Mouse (Mus musculus) midbrain, embryonic 16.5 days (tissue): ENCODE measurements around the gene Chmp3. TPM values are rescaled to one million over a fixed set of nuclear protein-coding genes. Genes with fewer than 3 reads are reported as not detected.
A peak's percentile ranks its signal among the peaks of the same experiment; 100 is the strongest.

Source experiments
- ATAC-seq: fragments of 200-750 bp; cut with Nextera tagmentation; 2 replicates; pipeline ENCODE4 v1.8.0; 2017; ENCODE audit warnings: moderate TSS enrichment
- H3K27ac ChIP-seq: fragments of 300-500 bp; sonication (generic); 2 replicates; pipeline ENCODE4 v1.5.1; 2014; ENCODE audit warnings: mild to moderate bottlenecking, low read length, mixed read lengths
- H3K27me3 ChIP-seq: fragments of 300-500 bp; sonication (generic); 2 replicates; pipeline ENCODE4 v1.6.1; 2014; ENCODE audit warnings: low read depth, low read length, mixed read lengths; ENCODE audit not compliant: control insufficient read depth, insufficient read depth
- H3K36me3 ChIP-seq: fragments of 300-500 bp; sonication (generic); 2 replicates; pipeline ENCODE4 v1.6.1; 2014; ENCODE audit warnings: mild to moderate bottlenecking, low read length, moderate library complexity, mixed read lengths; ENCODE audit not compliant: control insufficient read depth, insufficient read depth
- H3K4me1 ChIP-seq: fragments of 300-500 bp; sonication (generic); 2 replicates; pipeline ENCODE4 v1.6.1; 2014; ENCODE audit warnings: mild to moderate bottlenecking, low read length, mixed read lengths; ENCODE audit not compliant: control insufficient read depth, insufficient read depth
- H3K4me2 ChIP-seq: fragments of 300-500 bp; sonication (generic); 2 replicates; pipeline ENCODE4 v1.6.1; 2014; ENCODE audit warnings: mild to moderate bottlenecking, low read length, mixed read lengths
- H3K4me3 ChIP-seq: fragments of 300-500 bp; sonication (generic); 2 replicates; pipeline ENCODE4 v1.5.1; 2014; ENCODE audit warnings: low read depth, mild to moderate bottlenecking, low read length, moderate library complexity, mixed read lengths
- H3K9ac ChIP-seq: fragments of 300-500 bp; sonication (generic); 2 replicates; pipeline ENCODE4 v1.6.1; 2014; ENCODE audit warnings: low read depth, low read length, mixed read lengths
- H3K9me3 ChIP-seq: fragments of 300-500 bp; sonication (generic); replicated peaks from 2 replicates; pipeline ENCODE4 v1.6.1; 2014; ENCODE audit warnings: mild to moderate bottlenecking, low read length, mixed read lengths; ENCODE audit not compliant: control insufficient read depth, poor library complexity, severe bottlenecking
- WGBS: fragments of 180-500 bp; shearing (Covaris S2); extraction: QIAGEN DNeasy Blood & Tissue Kit; methylation state at CpG from one replicate; pipeline ENCODE4 v1.1.7; 2014; 5-methylcytosine and 5-hydroxymethylcytosine counted together
- polyA plus RNA-seq: library from polyadenylated mRNA; unstranded; fragments of >200 nt; fragmentation: Nextera tagmentation; extraction: Ambion mirVana; gene quantifications from 2 replicates; pipeline ENCODE4 v1.2.1, GENCODE M21; 2015

The Chmp3 gene
- polyA plus RNA-seq = 57.9 and 58.1 TPM in 2 replicates

- Histone ChIP-seq H3K9ac (peak within 1 kb of the TSS; percentile 99), H3K27ac (peak within 1 kb of the TSS; percentile 99), H3K9me3 (no peaks in the 10 kb centered on the region), H3K4me1 (peaks cover 8% of the 10 kb centered on the region), H3K27me3 (no peaks in the 10 kb centered on the region), H3K4me2 (peak within 1 kb of the TSS; percentile 74), H3K36me3 (no peaks in the 10 kb centered on the region), H3K4me3 (peak within 1 kb of the TSS; percentile 87)
- WGBS = under 1% methylated on average over 59 of the region's 59 CpGs
- peak; percentile 99 for ATAC-seq
Observed at GRCm38 (mm10) chr6:71543686-71544499, at the start of gene Chmp3. Gene Chmp3, plus strand, starts transcription at chr6:71543797.

- H3K9me3 ChIP-seq = no peaks in the 10 kb centered on the region
- H3K27ac ChIP-seq = peak overlapping the region; percentile 98
- peak; percentile 25 for ATAC-seq
- peak overlapping the region; percentile 79 for H3K4me2 ChIP-seq
- H3K9ac ChIP-seq = peak overlapping the region; percentile 100
- under 1% methylated on average over 46 of the region's 46 CpGs for WGBS
- H3K4me1 ChIP-seq = peaks cover 20% of the 10 kb centered on the region
- peak overlapping the region; percentile 96 for H3K4me3 ChIP-seq
- no peaks in the 10 kb centered on the region for H3K27me3 ChIP-seq
- H3K36me3 ChIP-seq = no peaks in the 10 kb centered on the region; the same call in 1 of the 2 replicates
Observed at GRCm38 (mm10) chr6:71494341-71495020, 49.1 kb upstream of the Chmp3 start.

GRCm38 (mm10) chr6:71500575-71500974 is 43.0 kb upstream of the Chmp3 start:
- Histone ChIP-seq H3K27me3 (no peaks in the 10 kb centered on the region), H3K27ac (no peak overlapping the region), H3K9ac (no peak overlapping the region), H3K9me3 (no peaks in the 10 kb centered on the region), H3K36me3 (no peaks in the 10 kb centered on the region; the same call in 1 of the 2 replicates), H3K4me2 (no peak overlapping the region), H3K4me3 (no peak overlapping the region), H3K4me1 (peaks cover 20% of the 10 kb centered on the region)
- no peak for ATAC-seq
- WGBS = 92% methylated on average over 3 of the region's 3 CpGs

- no peak overlapping the region for H3K9ac ChIP-seq
- H3K27ac ChIP-seq = no peak overlapping the region
- H3K9me3 ChIP-seq = no peaks in the 10 kb centered on the region
- 72% methylated on average over 4 of the region's 4 CpGs for WGBS
- no peak overlapping the region for H3K4me3 ChIP-seq
- H3K27me3 ChIP-seq = no peaks in the 10 kb centered on the region
- peaks cover 7% of the 10 kb centered on the region for H3K4me1 ChIP-seq
- no peak overlapping the region for H3K4me2 ChIP-seq
- peaks cover 5% of the 10 kb centered on the region; the same call in 1 of the 2 replicates for H3K36me3 ChIP-seq
- ATAC-seq = no peak
Observed at GRCm38 (mm10) chr6:71503001-71503400, 40.6 kb upstream of the Chmp3 start.

GRCm38 (mm10) chr6:71503670-71504069 is 39.9 kb upstream of the Chmp3 start:
- ATAC-seq = no peak
- Histone ChIP-seq H3K4me1 (peaks cover 4% of the 10 kb centered on the region), H3K9ac (no peak overlapping the region), H3K36me3 (peaks cover 6% of the 10 kb centered on the region; the same call in 1 of the 2 replicates), H3K9me3 (no peaks in the 10 kb centered on the region), H3K4me2 (no peak overlapping the region), H3K27me3 (no peaks in the 10 kb centered on the region), H3K27ac (no peak overlapping the region), H3K4me3 (no peak overlapping the region)

DNA sequence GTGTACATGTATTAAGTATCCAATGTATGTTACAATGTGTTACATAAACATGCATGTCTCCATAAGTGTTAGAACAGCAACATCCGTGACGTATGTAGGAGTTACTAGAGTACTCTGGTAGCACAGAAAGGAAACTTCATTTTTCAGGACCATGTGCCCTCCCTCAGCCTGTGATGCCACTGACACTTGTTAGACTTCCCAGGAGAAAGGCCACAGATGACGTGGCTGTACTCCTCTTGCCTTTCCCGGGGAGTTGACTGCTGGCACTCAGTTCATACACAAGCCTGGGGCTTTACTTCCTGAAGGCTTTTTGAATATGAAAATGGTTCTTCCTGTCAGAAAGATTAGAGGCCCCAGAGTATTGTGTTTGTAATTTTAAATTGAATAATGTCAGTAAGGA is 39.5 kb upstream of the Chmp3 start:
- H3K9ac ChIP-seq = no peak overlapping the region
- no peak overlapping the region for H3K27ac ChIP-seq
- no peaks in the 10 kb centered on the region for H3K4me1 ChIP-seq
- H3K36me3 ChIP-seq = peaks cover 8% of the 10 kb centered on the region; the same call in 1 of the 2 replicates
- no peaks in the 10 kb centered on the region for H3K9me3 ChIP-seq
- H3K27me3 ChIP-seq = no peaks in the 10 kb centered on the region
- H3K4me2 ChIP-seq = no peak overlapping the region
- WGBS = 82% methylated on average over 4 of the region's 4 CpGs
- no peak for ATAC-seq
- H3K4me3 ChIP-seq = no peak overlapping the region

GRCm38 (mm10) chr6:71505671-71506070 is 37.9 kb upstream of the Chmp3 start:
- Histone ChIP-seq H3K4me3 (no peak overlapping the region), H3K36me3 (peaks cover 20% of the 10 kb centered on the region; the same call in 1 of the 2 replicates), H3K27ac (no peak overlapping the region), H3K4me2 (no peak overlapping the region), H3K9ac (no peak overlapping the region), H3K9me3 (no peaks in the 10 kb centered on the region), H3K27me3 (no peaks in the 10 kb centered on the region), H3K4me1 (no peaks in the 10 kb centered on the region)
- ATAC-seq = no peak
- 89% methylated on average over 2 of the region's 2 CpGs for WGBS

DNA sequence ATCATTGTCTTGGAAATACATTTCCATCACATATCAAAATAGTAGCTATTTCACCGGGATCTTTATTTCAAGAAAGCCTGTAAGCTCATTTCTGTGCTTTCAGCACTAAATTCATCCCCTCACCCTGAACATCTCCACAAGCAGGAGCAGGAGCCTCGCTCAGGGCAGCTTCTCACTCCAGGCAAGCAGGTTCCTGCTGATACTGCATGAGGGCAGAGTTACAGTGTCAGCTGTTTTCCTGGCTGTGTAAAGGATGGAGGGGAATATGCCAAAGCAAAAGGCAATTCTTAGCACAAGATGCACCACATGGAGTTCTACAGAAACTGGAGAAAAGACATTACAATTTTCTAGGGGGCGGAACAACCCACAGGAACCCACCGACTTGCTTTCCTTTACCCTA is 24.1 kb upstream of the Chmp3 start:
- no peaks in the 10 kb centered on the region for H3K4me1 ChIP-seq
- H3K4me2 ChIP-seq = no peak overlapping the region
- no peaks in the 10 kb centered on the region for H3K9me3 ChIP-seq
- no peak overlapping the region for H3K9ac ChIP-seq
- H3K27ac ChIP-seq = no peak overlapping the region
- no peak overlapping the region for H3K4me3 ChIP-seq
- no peaks in the 10 kb centered on the region for H3K27me3 ChIP-seq
- peaks cover 3% of the 10 kb centered on the region; the same call in 1 of the 2 replicates for H3K36me3 ChIP-seq
- WGBS = 89% methylated on average over 4 of the region's 4 CpGs
- ATAC-seq = no peak

DNA sequence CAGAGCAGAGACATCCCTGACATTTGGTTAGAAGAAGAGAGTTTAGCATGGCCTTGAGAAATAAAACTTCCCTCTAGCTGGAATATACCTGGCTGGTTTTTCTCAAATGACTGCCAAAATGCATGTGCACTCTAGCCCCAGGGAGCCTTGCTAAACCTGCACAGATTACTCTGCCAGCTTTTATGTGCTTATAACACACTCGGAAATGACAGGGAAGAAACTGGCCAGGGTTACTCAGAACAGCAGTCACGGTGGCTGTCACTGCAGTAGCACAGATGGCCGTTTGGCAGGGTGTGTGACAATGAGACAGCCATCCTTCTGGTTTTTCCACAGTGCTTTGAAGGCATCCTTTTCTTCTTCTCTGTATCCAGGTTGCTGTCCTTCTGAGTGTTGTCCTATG is 18.0 kb upstream of the Chmp3 start:
- Histone ChIP-seq H3K9ac (no peak overlapping the region), H3K4me2 (no peak overlapping the region), H3K9me3 (no peaks in the 10 kb centered on the region; the same call in 1 of the 2 replicates), H3K4me1 (no peaks in the 10 kb centered on the region), H3K4me3 (no peak overlapping the region), H3K36me3 (no peaks in the 10 kb centered on the region), H3K27me3 (no peaks in the 10 kb centered on the region), H3K27ac (no peak overlapping the region)
- WGBS = 65% methylated on average over 3 of the region's 3 CpGs
- ATAC-seq = no peak
